Mouse (Mus musculus): ENCODE measurements around the gene 4930452B06Rik. TPM values are rescaled to one million over a fixed set of nuclear protein-coding genes. Genes with fewer than 3 reads are reported as not detected.

4930452B06Rik gene
- total and polyA plus RNA-seq, 2 experiments from 2014 or later = 9.2 to 10.9 TPM

- H3K4me2 ChIP-seq (ENCODE audit: low read depth) = no peak overlapping the region
- TF ChIP-seq CTCF (IDR thresholded peaks at IDR 0.05; ENCODE audit: low read depth) = peak; percentile 81
- H3K36me3 ChIP-seq (ENCODE audit: insufficient read depth) = no peaks in the 10 kb centered on the region
- H3K9me3 ChIP-seq (ENCODE audit: low read length) = no peaks in the 10 kb centered on the region
- no peaks in the 10 kb centered on the region for H3K27me3 ChIP-seq (ENCODE audit: insufficient read depth, low read length)
- no peak overlapping the region for H3K9ac ChIP-seq
- DNase-seq (peak; percentile 87), ATAC-seq (peak; percentile 70)
- 51% methylated on average over 3 of the region's 3 CpGs for WGBS
- H3K4me1 ChIP-seq (ENCODE audit: insufficient read depth) = no peaks in the 10 kb centered on the region
- H3K27ac ChIP-seq (ENCODE audit: low read depth, low read length) = no peak overlapping the region
- H3K4me3 ChIP-seq (ENCODE audit: low read depth, low read length) = no peak overlapping the region
Observed at GRCm38 (mm10) chr14:8476606-8477005, 189.4 kb downstream of the 4930452B06Rik start.

GRCm38 (mm10) chr14:8475851-8476250 lies 190.2 kb downstream of the 4930452B06Rik start:
- 37% methylated on average over 5 of the region's 5 CpGs for WGBS
- Histone ChIP-seq H3K4me2 (ENCODE audit: low read depth) (no peak overlapping the region), H3K27me3 (ENCODE audit: insufficient read depth, low read length) (no peaks in the 10 kb centered on the region), H3K9me3 (ENCODE audit: low read length) (no peaks in the 10 kb centered on the region), H3K9ac (no peak overlapping the region), H3K4me1 (ENCODE audit: insufficient read depth) (no peaks in the 10 kb centered on the region), H3K4me3 (ENCODE audit: low read depth, low read length) (no peak overlapping the region), H3K36me3 (ENCODE audit: insufficient read depth) (no peaks in the 10 kb centered on the region), H3K27ac (ENCODE audit: low read depth, low read length) (no peak overlapping the region)
- ATAC-seq (no peak), DNase-seq (no peak)
- TF ChIP-seq CTCF (IDR thresholded peaks at IDR 0.05; ENCODE audit: low read depth) = no peak

DNA sequence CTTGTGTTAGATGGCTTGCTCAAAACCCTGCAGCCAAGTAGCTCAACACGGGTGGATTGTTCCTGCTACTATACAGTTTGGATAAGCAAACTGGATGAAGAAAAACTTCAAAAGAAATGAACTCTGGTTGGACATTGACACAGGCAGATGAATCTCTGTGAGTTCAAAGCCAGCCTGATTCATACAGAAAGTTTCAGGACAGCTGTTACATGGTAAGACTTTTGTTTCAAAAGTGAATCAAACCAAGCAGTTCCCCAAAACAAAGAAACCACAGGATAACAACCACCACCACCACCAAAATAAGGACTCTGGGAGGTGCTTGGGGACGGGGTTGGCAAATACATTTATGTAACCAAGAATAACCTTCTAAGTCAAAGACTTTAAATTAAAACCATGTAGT lies 193.2 kb downstream of the 4930452B06Rik start:
- 77% methylated on average over 2 of the region's 2 CpGs for WGBS
- no peaks in the 10 kb centered on the region for H3K27me3 ChIP-seq (ENCODE audit: insufficient read depth, low read length)
- no peak overlapping the region for H3K4me3 ChIP-seq (ENCODE audit: low read depth, low read length)
- H3K9ac ChIP-seq = no peak overlapping the region
- DNase-seq (no peak), ATAC-seq (no peak)
- H3K27ac ChIP-seq (ENCODE audit: low read depth, low read length) = no peak overlapping the region
- no peak for TF ChIP-seq CTCF (IDR thresholded peaks at IDR 0.05; ENCODE audit: low read depth)
- no peaks in the 10 kb centered on the region for H3K36me3 ChIP-seq (ENCODE audit: insufficient read depth)
- no peak overlapping the region for H3K4me2 ChIP-seq (ENCODE audit: low read depth)
- no peaks in the 10 kb centered on the region for H3K9me3 ChIP-seq (ENCODE audit: low read length)
- no peaks in the 10 kb centered on the region for H3K4me1 ChIP-seq (ENCODE audit: insufficient read depth)

GRCm38 (mm10) chr14:8464401-8465154 lies 201.5 kb downstream of the 4930452B06Rik start:
- H3K27ac ChIP-seq (ENCODE audit: low read depth, low read length) = no peak overlapping the region
- ATAC-seq (no peak), DNase-seq (no peak)
- no peaks in the 10 kb centered on the region for H3K36me3 ChIP-seq (ENCODE audit: insufficient read depth)
- WGBS = 39% methylated on average over 14 of the region's 14 CpGs
- no peaks in the 10 kb centered on the region for H3K4me1 ChIP-seq (ENCODE audit: insufficient read depth)
- no peak overlapping the region for H3K4me2 ChIP-seq (ENCODE audit: low read depth)
- no peak overlapping the region for H3K9ac ChIP-seq
- H3K27me3 ChIP-seq (ENCODE audit: insufficient read depth, low read length) = no peaks in the 10 kb centered on the region
- TF ChIP-seq CTCF (IDR thresholded peaks at IDR 0.05; ENCODE audit: low read depth) = no peak
- H3K4me3 ChIP-seq (ENCODE audit: low read depth, low read length) = no peak overlapping the region
- H3K9me3 ChIP-seq (ENCODE audit: low read length) = no peaks in the 10 kb centered on the region

GRCm38 (mm10) chr14:8462973-8463372 lies 203.1 kb downstream of the 4930452B06Rik start:
- DNase-seq (no peak), ATAC-seq (no peak)
- Histone ChIP-seq H3K4me1 (ENCODE audit: insufficient read depth) (no peaks in the 10 kb centered on the region), H3K27me3 (ENCODE audit: insufficient read depth, low read length) (no peaks in the 10 kb centered on the region), H3K9me3 (ENCODE audit: low read length) (no peaks in the 10 kb centered on the region), H3K27ac (ENCODE audit: low read depth, low read length) (no peak overlapping the region), H3K4me2 (ENCODE audit: low read depth) (no peak overlapping the region), H3K36me3 (ENCODE audit: insufficient read depth) (no peaks in the 10 kb centered on the region), H3K9ac (no peak overlapping the region), H3K4me3 (ENCODE audit: low read depth, low read length) (no peak overlapping the region)
- TF ChIP-seq CTCF (IDR thresholded peaks at IDR 0.05; ENCODE audit: low read depth) = no peak
- 31% methylated on average over 4 of the region's 4 CpGs for WGBS

- no peak for TF ChIP-seq CTCF (IDR thresholded peaks at IDR 0.05; ENCODE audit: low read depth)
- WGBS = 64% methylated on average over 6 of the region's 6 CpGs
- no peak for DNase-seq
- Histone ChIP-seq H3K4me2 (ENCODE audit: low read depth) (no peak overlapping the region), H3K4me1 (ENCODE audit: insufficient read depth) (no peaks in the 10 kb centered on the region), H3K36me3 (ENCODE audit: insufficient read depth) (no peaks in the 10 kb centered on the region), H3K27ac (ENCODE audit: low read depth, low read length) (no peak overlapping the region), H3K9me3 (ENCODE audit: low read length) (no peaks in the 10 kb centered on the region), H3K9ac (no peak overlapping the region), H3K4me3 (ENCODE audit: low read depth, low read length) (no peak overlapping the region), H3K27me3 (ENCODE audit: insufficient read depth, low read length) (no peaks in the 10 kb centered on the region)
- no peak for ATAC-seq
Observed at GRCm38 (mm10) chr14:8462321-8462909, 203.6 kb downstream of the 4930452B06Rik start.

All from forebrain, postnatal 0 days (tissue).